Mouse (Mus musculus): Measurements from ENCODE around the gene Fuca1.

Fuca1 gene

GRCm38 (mm10) chr4:135920304-135921241 lies at the start of gene Fuca1:
Gene Fuca1 (plus strand): TSS chr4:135920735.
- DNase-seq (ENCODE audit: low read depth) = peak; percentile 97

GRCm38 (mm10) chr4:135872015-135872414 lies 48.5 kb upstream of the Fuca1 start:
- no peak for DNase-seq (ENCODE audit: low read depth)

GRCm38 (mm10) chr4:135872589-135873391 lies 47.7 kb upstream of the Fuca1 start:
- DNase-seq (ENCODE audit: low read depth) = no peak

GRCm38 (mm10) chr4:135873526-135874202 lies 46.9 kb upstream of the Fuca1 start, which contains the start of gene Pnrc2:
Gene Pnrc2 (minus strand): TSS chr4:135873850.
- peak; percentile 95 for DNase-seq (ENCODE audit: low read depth)

- DNase-seq (ENCODE audit: low read depth) = peak; percentile 58
Observed at GRCm38 (mm10) chr4:135874564-135875535, 45.7 kb upstream of the Fuca1 start.

GRCm38 (mm10) chr4:135875546-135875945 lies 45.0 kb upstream of the Fuca1 start:
- DNase-seq (ENCODE audit: low read depth) = no peak

GRCm38 (mm10) chr4:135875991-135876582 lies 44.4 kb upstream of the Fuca1 start:
- DNase-seq (ENCODE audit: low read depth) = peak; percentile 84

GRCm38 (mm10) chr4:135876583-135877020 lies 43.9 kb upstream of the Fuca1 start:
- DNase-seq (ENCODE audit: low read depth) = peak; percentile 96

GRCm38 (mm10) chr4:135877742-135878141 lies 42.8 kb upstream of the Fuca1 start:
- peak; percentile 50 for DNase-seq (ENCODE audit: low read depth)

GRCm38 (mm10) chr4:135879021-135879420 lies 41.5 kb upstream of the Fuca1 start:
- DNase-seq (ENCODE audit: low read depth) = no peak

- DNase-seq (ENCODE audit: low read depth) = no peak
Observed at GRCm38 (mm10) chr4:135880018-135880417, 40.5 kb upstream of the Fuca1 start.

GRCm38 (mm10) chr4:135880576-135880975 lies 40.0 kb upstream of the Fuca1 start:
- DNase-seq (ENCODE audit: low read depth) = no peak

GRCm38 (mm10) chr4:135882023-135882422 lies 38.5 kb upstream of the Fuca1 start:
- no peak for DNase-seq (ENCODE audit: low read depth)

- no peak for DNase-seq (ENCODE audit: low read depth)
Observed at GRCm38 (mm10) chr4:135883401-135883851, 37.1 kb upstream of the Fuca1 start.

- no peak for DNase-seq (ENCODE audit: low read depth)
Observed at GRCm38 (mm10) chr4:135883881-135884516, 36.5 kb upstream of the Fuca1 start.

GRCm38 (mm10) chr4:135884531-135884930 lies 36.0 kb upstream of the Fuca1 start:
- no peak for DNase-seq (ENCODE audit: low read depth)

- no peak for DNase-seq (ENCODE audit: low read depth)
Observed at GRCm38 (mm10) chr4:135885676-135886075, 34.9 kb upstream of the Fuca1 start.

- no peak for DNase-seq (ENCODE audit: low read depth)
Observed at GRCm38 (mm10) chr4:135886184-135886583, 34.4 kb upstream of the Fuca1 start.

GRCm38 (mm10) chr4:135888448-135889057 lies 32.0 kb upstream of the Fuca1 start:
- no peak for DNase-seq (ENCODE audit: low read depth)

Measured in 416B (cell line).